Mouse (Mus musculus) 3T3-L1 (cell line): ENCODE measurements around the gene Pole4.
"Not testable (repeated sequence)": the region's sequence is repeated elsewhere in the genome, so short reads cannot be mapped to it uniquely, and the experiment has no call there.

Experiments
- DNase-seq: peaks from one replicate; pipeline ENCODE4 v3.0.0-alpha.2; 2015; ENCODE audit warnings: low read depth, low spot score

The Pole4 gene

GRCm38 (mm10) chr6:82715253-82715652 is 10.1 kb upstream of the Pole4 start:
- DNase-seq: no peak

GRCm38 (mm10) chr6:82714841-82715240 is 9.7 kb upstream of the Pole4 start:
- no peak for DNase-seq

- peak; percentile 94 for DNase-seq
Measured at GRCm38 (mm10) chr6:82714243-82714642, 9.1 kb upstream of the Pole4 start.

GRCm38 (mm10) chr6:82707742-82708141 is 2.6 kb upstream of the Pole4 start:
- DNase-seq: no peak

GRCm38 (mm10) chr6:82707241-82707640 is 2.1 kb upstream of the Pole4 start:
- no peak for DNase-seq

GRCm38 (mm10) chr6:82703710-82704109 is 1.5 kb downstream of the Pole4 start:
- no peak for DNase-seq

GRCm38 (mm10) chr6:82702593-82703017 is 2.6 kb downstream of the Pole4 start:
- DNase-seq: peak; percentile 86

GRCm38 (mm10) chr6:82701296-82701695 is 3.9 kb downstream of the Pole4 start:
- no peak for DNase-seq

GRCm38 (mm10) chr6:82699831-82700230 is 5.3 kb downstream of the Pole4 start:
- no peak for DNase-seq

- no peak for DNase-seq
Measured at GRCm38 (mm10) chr6:82696736-82697135, 8.4 kb downstream of the Pole4 start.

GRCm38 (mm10) chr6:82694668-82695067 is 10.5 kb downstream of the Pole4 start:
- DNase-seq: no peak

- DNase-seq: no peak
Measured at GRCm38 (mm10) chr6:82689474-82689873, 15.7 kb downstream of the Pole4 start.

GRCm38 (mm10) chr6:82688586-82688985 is 16.6 kb downstream of the Pole4 start:
- not testable (repeated sequence) for DNase-seq

GRCm38 (mm10) chr6:82684136-82684535 is 21.0 kb downstream of the Pole4 start:
- no peak for DNase-seq

- peak; percentile 85 for DNase-seq
Measured at GRCm38 (mm10) chr6:82679286-82679685, 25.9 kb downstream of the Pole4 start.

- not testable (repeated sequence) for DNase-seq
Measured at GRCm38 (mm10) chr6:82677629-82678028, 27.5 kb downstream of the Pole4 start.

GRCm38 (mm10) chr6:82666480-82666879 is 38.7 kb downstream of the Pole4 start:
- DNase-seq: no peak

GRCm38 (mm10) chr6:82653169-82653525 is 52.0 kb downstream of the Pole4 start:
- DNase-seq: no peak

GRCm38 (mm10) chr6:82652521-82653168 is 52.5 kb downstream of the Pole4 start:
- peak; percentile 96 for DNase-seq

GRCm38 (mm10) chr6:82649096-82649495 is 56.1 kb downstream of the Pole4 start:
- no peak for DNase-seq

GRCm38 (mm10) chr6:82647940-82648655 is 57.1 kb downstream of the Pole4 start:
- no peak for DNase-seq

- no peak for DNase-seq
Measured at GRCm38 (mm10) chr6:82647001-82647400, 58.2 kb downstream of the Pole4 start.

GRCm38 (mm10) chr6:82640046-82640445 is 65.1 kb downstream of the Pole4 start:
- DNase-seq: peak; percentile 46
